Mouse (Mus musculus): Measurements from ENCODE around the gene B4galnt2. TPM values are rescaled to one million over a fixed set of nuclear protein-coding genes. Genes with fewer than 3 reads are reported as not detected.

The B4galnt2 gene
- polyA plus RNA-seq, 1 experiment from 2014 or later, result 0.37 TPM

Small RNAs within 50 kb of the gene (microRNA-seq; reads per million reads assigned to microRNA genes)
- 0.63 reads per million for gene Mir3063

Other genes with a start within 250 kb of the B4galnt2 start
- gene Phb, start 247.9 kb downstream of the B4galnt2 start, polyA plus RNA-seq (2014; fragmentation: Nextera tagmentation; extraction: Ambion mirVana), result 261 and 268 TPM in 2 replicates
- 13.5 and 13.8 TPM in 2 replicates for gene Zfp652, start 202.2 kb downstream of the B4galnt2 start, polyA plus RNA-seq (2014; fragmentation: Nextera tagmentation; extraction: Ambion mirVana)
- gene B130006D01Rik, start 191.3 kb downstream of the B4galnt2 start, polyA plus RNA-seq (2014; fragmentation: Nextera tagmentation; extraction: Ambion mirVana), result 1.5 and 1.6 TPM in 2 replicates
- not detected in 2 replicates for gene Phospho1, start 90.4 kb downstream of the B4galnt2 start, polyA plus RNA-seq (2014; fragmentation: Nextera tagmentation; extraction: Ambion mirVana)
- 19.5 and 26.0 TPM in 2 replicates for gene Gngt2, start 77.7 kb downstream of the B4galnt2 start, polyA plus RNA-seq (2014; fragmentation: Nextera tagmentation; extraction: Ambion mirVana)
- gene Abi3, start 72.4 kb downstream of the B4galnt2 start, polyA plus RNA-seq (2014; fragmentation: Nextera tagmentation; extraction: Ambion mirVana), result 3.9 and 9.8 TPM in 2 replicates
- 42.1 and 54.2 TPM in 2 replicates for gene Igf2bp1, start 91.0 kb upstream of the B4galnt2 start, polyA plus RNA-seq (2014; fragmentation: Nextera tagmentation; extraction: Ambion mirVana)
- gene Gip, start 109.7 kb upstream of the B4galnt2 start, polyA plus RNA-seq (2014; fragmentation: Nextera tagmentation; extraction: Ambion mirVana), result not detected in 2 replicates
- gene Snf8, start 120.0 kb upstream of the B4galnt2 start, polyA plus RNA-seq (2014; fragmentation: Nextera tagmentation; extraction: Ambion mirVana), result 34.2 and 63.5 TPM in 2 replicates
- gene Ube2z, start 150.5 kb upstream of the B4galnt2 start, polyA plus RNA-seq (2014; fragmentation: Nextera tagmentation; extraction: Ambion mirVana), result 27.6 and 36.4 TPM in 2 replicates
- gene Atp5g1, start 160.8 kb upstream of the B4galnt2 start, polyA plus RNA-seq (2014; fragmentation: Nextera tagmentation; extraction: Ambion mirVana), result 848 and 857 TPM in 2 replicates
- gene Calcoco2, start 197.1 kb upstream of the B4galnt2 start, polyA plus RNA-seq (2014; fragmentation: Nextera tagmentation; extraction: Ambion mirVana), result not detected in 2 replicates
- not detected in 2 replicates for gene Ttll6, start 218.9 kb upstream of the B4galnt2 start, polyA plus RNA-seq (2014; fragmentation: Nextera tagmentation; extraction: Ambion mirVana)